Mouse (Mus musculus): ENCODE results near the gene Scap. TPM values are rescaled to one million over a fixed set of nuclear protein-coding genes. Genes with fewer than 3 reads are reported as not detected.

Scap gene
- polyA plus RNA-seq (2012; ENCODE audit: low replicate concordance): 139 and 185 TPM in 2 replicates

DNA sequence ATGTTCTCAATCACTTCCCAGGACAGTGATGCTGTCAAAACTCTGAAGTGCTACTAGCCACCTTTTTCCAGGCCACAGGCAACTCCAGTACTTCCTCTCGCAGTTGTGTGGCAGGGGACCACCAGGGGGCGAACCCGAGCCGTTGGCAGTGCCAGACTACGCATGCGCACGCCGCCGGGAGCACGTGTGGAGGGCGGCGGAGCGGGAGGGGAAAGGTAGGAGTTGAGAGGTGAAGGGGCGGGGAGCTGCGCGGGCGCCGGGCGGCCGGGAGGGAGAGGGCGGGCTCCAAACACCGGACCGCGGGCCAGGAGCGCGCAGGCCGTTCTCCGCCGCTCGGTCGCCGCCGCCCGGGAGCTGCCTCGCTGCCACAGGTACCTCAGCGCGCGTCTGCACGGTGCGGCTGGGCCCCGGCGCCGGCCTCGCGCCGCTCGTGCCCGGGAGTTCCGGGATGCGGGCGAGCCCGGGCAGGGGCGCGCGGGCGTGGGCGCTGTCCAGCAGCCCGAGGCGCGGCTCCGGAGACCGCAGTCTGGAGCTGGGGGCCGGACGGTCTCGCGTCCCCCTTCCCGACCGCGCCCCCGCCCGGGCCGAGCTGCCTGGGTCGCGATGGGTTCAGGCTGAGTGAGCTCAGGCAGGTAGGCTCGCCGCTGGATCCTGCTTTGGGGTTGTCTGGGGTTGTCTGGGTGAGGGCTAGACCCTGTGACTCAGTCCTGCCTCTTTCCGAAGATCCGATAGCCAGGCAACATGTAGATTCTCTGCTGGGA is at the start of gene Scap:
Scap (plus strand) TSS at position 154 of the 761 bp plus-strand sequence.

DNA sequence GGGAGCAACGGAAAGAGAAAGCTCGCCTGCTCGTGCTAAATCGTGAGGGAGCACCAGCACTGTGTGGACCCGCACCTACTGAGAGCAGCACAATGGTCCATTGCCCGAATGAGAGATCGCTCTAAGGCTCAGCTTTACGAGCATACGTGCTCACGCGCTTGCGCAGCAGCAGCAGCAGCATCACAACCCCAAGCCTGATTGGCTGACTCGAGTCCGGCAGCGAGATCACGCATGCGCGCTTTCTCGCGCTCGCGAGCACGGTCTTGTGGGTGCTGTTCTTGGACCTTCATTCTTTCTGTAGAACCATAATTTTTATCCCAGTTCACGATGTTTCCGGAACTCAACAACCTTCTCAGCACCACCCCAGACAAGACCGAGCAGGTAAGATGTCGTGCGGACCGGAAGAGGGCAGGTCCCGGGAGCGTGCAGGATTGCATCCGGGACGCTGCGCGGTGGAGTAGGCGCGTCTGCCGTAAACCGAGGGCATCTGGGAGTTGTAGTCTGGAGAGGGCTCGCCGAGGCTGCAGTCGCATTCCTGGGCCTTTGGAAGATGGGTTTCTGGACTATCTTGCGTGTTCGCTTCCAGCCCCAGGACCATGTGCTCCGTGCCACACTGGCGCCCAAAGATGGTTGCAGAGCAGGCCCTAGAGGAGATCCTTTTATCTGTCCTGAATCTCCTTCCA is 28.0 kb upstream of the Scap start, which contains the start of gene Elp6:
Elp6 (plus strand) TSS at position 205 of the 683 bp plus-strand sequence.

DNA sequence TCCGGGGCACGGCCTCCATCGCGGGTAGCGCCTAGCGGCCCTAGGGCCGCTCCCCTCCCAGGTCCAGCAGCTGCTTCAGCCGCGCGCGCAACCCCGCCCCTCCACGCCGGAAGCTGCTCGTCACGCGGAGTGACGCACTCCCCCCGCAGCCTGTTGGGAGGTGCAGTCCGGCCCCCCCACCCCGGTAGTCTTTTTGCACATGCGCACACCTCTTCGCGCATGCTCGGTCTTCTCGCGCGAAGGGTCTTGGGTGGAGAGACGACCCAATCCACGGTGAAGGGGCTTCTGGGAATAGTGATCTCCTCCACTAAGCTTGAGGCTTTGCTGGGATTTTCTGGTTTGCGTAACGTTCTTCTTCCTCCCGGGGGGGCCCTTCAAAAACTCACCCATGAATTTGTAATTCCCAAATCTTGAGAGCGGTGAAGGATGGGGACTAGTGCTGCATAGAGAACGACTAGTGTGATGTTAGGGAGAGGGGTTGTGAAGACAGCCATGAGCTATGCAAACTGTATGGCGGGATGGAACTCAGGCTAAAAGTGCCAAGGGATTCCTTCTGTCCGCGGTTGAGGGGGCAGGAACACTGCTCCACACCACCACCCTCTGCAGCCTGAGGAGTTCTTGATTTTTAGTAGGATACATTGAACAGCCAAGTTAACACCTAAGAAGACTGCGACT is 75.1 kb downstream of the Scap start, which contains the start of gene Ptpn23:
Ptpn23 (minus strand) TSS at position 115 of the 675 bp plus-strand sequence.

DNA sequence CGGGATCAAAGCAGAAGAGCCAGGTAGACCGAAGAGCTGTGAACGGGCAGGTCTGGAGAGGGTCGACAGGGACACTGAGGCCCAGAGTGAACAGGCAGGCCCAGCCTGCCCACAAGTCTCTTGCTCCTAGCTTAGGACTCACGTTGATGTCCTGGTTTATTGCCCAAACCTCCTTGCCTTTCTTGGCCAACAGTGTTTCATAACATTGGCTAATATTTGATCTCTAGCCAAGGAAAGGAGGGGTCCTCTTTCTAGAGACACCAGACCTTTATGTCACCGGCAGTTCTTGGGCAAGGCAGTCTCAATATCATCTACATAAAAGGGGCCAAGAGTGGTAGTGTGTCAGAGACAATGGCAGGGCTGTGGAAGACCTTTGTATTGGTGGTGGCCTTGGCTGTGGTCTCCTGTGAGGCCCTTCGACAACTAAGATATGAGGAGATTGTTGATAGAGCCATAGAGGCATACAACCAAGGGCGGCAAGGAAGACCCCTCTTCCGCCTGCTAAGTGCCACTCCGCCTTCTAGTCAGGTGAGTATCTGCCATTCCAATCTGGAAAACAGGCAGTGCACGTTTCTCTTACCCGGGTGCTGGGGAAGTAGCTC is 86.5 kb downstream of the Scap start, which contains the start of gene Ngp:
Ngp (plus strand) TSS at position 237 of the 602 bp plus-strand sequence.

Other genes starting within 250 kb of the Scap start
- gene Smarcc1, start 215.6 kb upstream of the Scap start, polyA plus RNA-seq (2012; ENCODE audit: low replicate concordance): 30.3 and 37.7 TPM in 2 replicates
- 20.6 and 24.0 TPM in 2 replicates for gene Dhx30, start 215.5 kb upstream of the Scap start, polyA plus RNA-seq (2012; ENCODE audit: low replicate concordance)
- gene Cspg5, start 89.5 kb upstream of the Scap start, polyA plus RNA-seq (2012; ENCODE audit: low replicate concordance): 0.45 and 1.1 TPM in 2 replicates
- 5.0 and 6.5 TPM in 2 replicates for gene Elp6, start 28.1 kb upstream of the Scap start, polyA plus RNA-seq (2012; ENCODE audit: low replicate concordance)
- 79.1 and 91.7 TPM in 2 replicates for gene Ptpn23, start 74.9 kb downstream of the Scap start, polyA plus RNA-seq (2012; ENCODE audit: low replicate concordance)
- gene Ngp, start 86.5 kb downstream of the Scap start, polyA plus RNA-seq (2012; ENCODE audit: low replicate concordance): 24.1 and 59.6 TPM in 2 replicates
- 16.9 and 19.9 TPM in 2 replicates for gene Klhl18, start 143.4 kb downstream of the Scap start, polyA plus RNA-seq (2012; ENCODE audit: low replicate concordance)
- 0.27 and 0.38 TPM in 2 replicates for gene Kif9, start 143.7 kb downstream of the Scap start, polyA plus RNA-seq (2012; ENCODE audit: low replicate concordance)
- 16.3 and 46.2 TPM in 2 replicates for gene Setd2, start 199.3 kb downstream of the Scap start, polyA plus RNA-seq (2012; ENCODE audit: low replicate concordance)